Comparison of ENCODE assay signal across 12 mouse cellular contexts in genomic region chr19:10926123-10926621, GRCm38 (mm10). TPM values are rescaled to one million over a fixed set of nuclear protein-coding genes. Genes with fewer than 3 reads are reported as not detected.
A peak's percentile ranks its signal among the peaks of the same experiment; 100 is the strongest.
DNase-seq lines count a peak whose midpoint lies in the region; ATAC-seq and TF ChIP-seq lines count a peak whose summit lies in the region.
"Had no signal": no experiment of that assay in that cellular context is flagged by ENCODE, and none has a peak within 500 bp of the region (broad histone marks: within the 10 kb centered on the region; RNA-seq: fewer than 3 reads in every experiment).

No protein-coding gene starts in this region.

- TF ChIP-seq EP300 in heart, adult 2 months (IDR thresholded peaks at IDR 0.05; ENCODE audit: insufficient read depth, low read depth, low read length): no peak

- no peaks in the 10 kb centered on the region for H3K4me1 ChIP-seq in heart, adult 2 months (ENCODE audit: control insufficient read depth, insufficient read depth, low read length)
- H3K4me1 ChIP-seq in embryonic facial prominence, embryonic 14.5 days (ENCODE audit: control insufficient read depth, insufficient read depth, low read length): no peaks in the 10 kb centered on the region
- 0 out of 2 replicates have a peak, but pooled peaks cover 3% of the 10 kb centered on the region for H3K4me1 ChIP-seq in kidney, postnatal 0 days (replicated peaks; ENCODE audit: insufficient read depth, low read length)

- peak overlapping the region; percentile 7; the same call in 1 of the 2 replicates for H3K27ac ChIP-seq in heart, adult 2 months
- no peak overlapping the region; the same call in 1 of the 2 replicates for H3K27ac ChIP-seq in embryonic facial prominence, embryonic 14.5 days (replicated peaks; ENCODE audit: low read depth, low read length)
- H3K27ac ChIP-seq in kidney, postnatal 0 days: peak overlapping the region; percentile 70
- H3K27ac ChIP-seq: forebrain, embryonic 12.5 days had no signal

- peak; percentile 81 for ATAC-seq in embryonic facial prominence, embryonic 14.5 days (ENCODE audit: low read depth)
- ATAC-seq in kidney, postnatal 0 days (replicated peaks; ENCODE audit: low FRiP score, low read depth): peak; percentile 71; the same call in 1 of the 2 replicates

- H3K27me3 ChIP-seq in heart, adult 2 months (ENCODE audit: control insufficient read depth, insufficient read depth, low read length): no peaks in the 10 kb centered on the region
- H3K27me3 ChIP-seq in embryonic facial prominence, embryonic 14.5 days (replicated peaks; ENCODE audit: control insufficient read depth, insufficient read depth, low read length): no peaks in the 10 kb centered on the region
- no peaks in the 10 kb centered on the region for H3K27me3 ChIP-seq in kidney, postnatal 0 days (ENCODE audit: insufficient read depth, low read length)
- H3K27me3 ChIP-seq in myocyte (ENCODE audit: control insufficient read depth, insufficient read depth, insufficient read length): no peaks in the 10 kb centered on the region
- H3K27me3 ChIP-seq: forebrain, embryonic 12.5 days had no signal

- no peak for TF ChIP-seq CTCF in heart, adult 2 months (IDR thresholded peaks at IDR 0.05)
- TF ChIP-seq CTCF in kidney, postnatal 0 days (IDR thresholded peaks at IDR 0.05; ENCODE audit: low read depth): no peak

- no peak overlapping the region for H3K4me3 ChIP-seq in heart, adult 2 months
- no peak overlapping the region for H3K4me3 ChIP-seq in embryonic facial prominence, embryonic 14.5 days (ENCODE audit: low read depth, low read length)
- no peak overlapping the region for H3K4me3 ChIP-seq in kidney, postnatal 0 days (replicated peaks; ENCODE audit: low read depth, low read length)
- H3K4me3 ChIP-seq in myocyte: no peak overlapping the region
- H3K4me3 ChIP-seq: forebrain, embryonic 12.5 days had no signal

- intact Hi-C loops in heart, adult 2 months (cut with DNase I): no loop called here

- H3K4me2 ChIP-seq in embryonic facial prominence, embryonic 14.5 days (ENCODE audit: low read depth, low read length): no peak overlapping the region
- no peak overlapping the region for H3K4me2 ChIP-seq in kidney, postnatal 0 days (ENCODE audit: low read length)
- H3K4me2 ChIP-seq in myocyte (ENCODE audit: low read depth): peak overlapping the region; percentile 72
- H3K4me2 ChIP-seq: forebrain, embryonic 12.5 days had no signal

- DNase-seq in heart, adult 2 months: no peak
- no peak for DNase-seq in heart, postnatal 4 days
- DNase-seq in embryonic facial prominence, embryonic 14.5 days (ENCODE audit: low spot score): peak; percentile 61
- peak; percentile 52 for DNase-seq in kidney, postnatal 0 days (ENCODE audit: low spot score)
- no peak for DNase-seq in left cerebral cortex, adult 8-10 months (ENCODE audit: low spot score in 2 of 2)
- DNase-seq in layer of hippocampus, adult 18-20 months (ENCODE audit: low spot score in 2 of 2): no peak
- no peak for DNase-seq in thymus, adult 18-20 months
- DNase-seq: lung, adult 18-20 months had no signal

- no peaks in the 10 kb centered on the region for H3K9me3 ChIP-seq in embryonic facial prominence, embryonic 14.5 days (ENCODE audit: control insufficient read depth, low read length)
- no peaks in the 10 kb centered on the region for H3K9me3 ChIP-seq in kidney, postnatal 0 days (replicated peaks; ENCODE audit: low read length)
- H3K9me3 ChIP-seq: forebrain, embryonic 12.5 days had no signal

- 50% methylated on average over 6 of the region's 6 CpGs for WGBS in heart, adult 2 months
- 35% methylated on average over 6 of the region's 6 CpGs for WGBS in embryonic facial prominence, embryonic 14.5 days
- WGBS in kidney, postnatal 0 days: 12% methylated on average over 6 of the region's 6 CpGs

- no peaks in the 10 kb centered on the region for H3K79me2 ChIP-seq in heart, adult 2 months (replicated peaks; ENCODE audit: control insufficient read depth, insufficient read depth, low read length)
- no peaks in the 10 kb centered on the region for H3K79me2 ChIP-seq in myocyte (ENCODE audit: control insufficient read depth, insufficient read depth)

- no peak overlapping the region for H3K9ac ChIP-seq in heart, adult 2 months (ENCODE audit: low read depth, low read length)
- H3K9ac ChIP-seq in embryonic facial prominence, embryonic 14.5 days (ENCODE audit: low read depth, low read length): peak overlapping the region; percentile 10; the same call in 1 of the 2 replicates
- no peak overlapping the region for H3K9ac ChIP-seq in kidney, postnatal 0 days (ENCODE audit: low read depth, low read length)
- H3K9ac ChIP-seq: forebrain, embryonic 12.5 days had no signal

- no peaks in the 10 kb centered on the region for H3K36me3 ChIP-seq in heart, adult 2 months (ENCODE audit: control insufficient read depth, insufficient read depth, low read length)
- H3K36me3 ChIP-seq in embryonic facial prominence, embryonic 14.5 days (ENCODE audit: control insufficient read depth, insufficient read depth, low read length): no peaks in the 10 kb centered on the region
- no peaks in the 10 kb centered on the region for H3K36me3 ChIP-seq in kidney, postnatal 0 days (ENCODE audit: insufficient read depth, low read length)
- H3K36me3 ChIP-seq in myocyte (ENCODE audit: control insufficient read depth, insufficient read depth): no peaks in the 10 kb centered on the region
- H3K36me3 ChIP-seq: forebrain, embryonic 12.5 days had no signal

- no peak overlapping the region for H3ac ChIP-seq in myocyte (ENCODE audit: control insufficient read depth, insufficient read length)

- TF ChIP-seq POLR2A in heart, adult 2 months (IDR thresholded peaks at IDR 0.05; ENCODE audit: insufficient read depth, low read depth, low read length): no peak
- no peak for TF ChIP-seq POLR2A in myocyte (IDR thresholded peaks at IDR 0.05; ENCODE audit: insufficient read length, low read depth)

TF ChIP-seq in myocyte, 11 proteins besides CTCF, POLR2A, EP300 and RAD21:
- TF ChIP-seq MYOD1 (IDR thresholded peaks at IDR 0.05; ENCODE audit: control insufficient read depth in 1 of 3, insufficient read length in 2 of 3, low read depth in 2 of 3) (peak; percentile 41 to 80 (median 76)), MYOG (IDR thresholded peaks at IDR 0.05; ENCODE audit: control insufficient read depth in 1 of 3, insufficient read depth in 1 of 3, insufficient read length in 2 of 3, low read depth in 2 of 3) (peak in 2 of 3 experiments; percentile 34 to 50), E2F4 (IDR thresholded peaks at IDR 0.05; ENCODE audit: insufficient read depth) (no peak), MAX (IDR thresholded peaks at IDR 0.05; ENCODE audit: low read depth) (no peak), SRF (IDR thresholded peaks at IDR 0.05; ENCODE audit: control insufficient read depth, insufficient read length, low read depth) (peak; percentile 14)

RNA-seq across cellular contexts. Expression of gene Zp1, which starts 5.7 kb away (rescaled TPM):
- total RNA-seq in heart, adult 2 months (2021): not detected
- polyA plus RNA-seq in heart, adult 2 months (2012; rRNA removed): not detected in 2 replicates
- not detected for total RNA-seq in heart, postnatal 4 days (2021)
- 0.17 TPM in 1 of 2 replicates, not detected in the other for polyA plus RNA-seq in embryonic facial prominence, embryonic 14.5 days (2014; fragmentation: Nextera tagmentation; extraction: Ambion mirVana)
- polyA plus RNA-seq in kidney, postnatal 0 days (2015; fragmentation: Nextera tagmentation; extraction: Ambion mirVana): not detected in 2 replicates
- 0.05 TPM for polyA plus RNA-seq in myocyte (2012; fragmentation: generic; extraction: Trizol)
- total RNA-seq in left cerebral cortex, adult 8-10 months (2022): 1 to 10 TPM in 1 of 4 experiments, under 1 TPM in 1, not detected in 2; 0.19 to 1.5 TPM
- not detected for total RNA-seq in layer of hippocampus, adult 18-20 months (2021)
- total RNA-seq: neutrophil, adult 5-6 weeks had no signal
- polyA plus RNA-seq: forebrain, embryonic 12.5 days; intestine, embryonic 14.5 days had no signal

RNA-seq across cellular contexts. Expression of gene Ptgdr2, which starts 10.8 kb away (rescaled TPM):
- not detected for total RNA-seq in heart, adult 2 months (2021)
- 0.09 and 0.10 TPM in 2 replicates for polyA plus RNA-seq in heart, adult 2 months (2012; rRNA removed)
- total RNA-seq in heart, postnatal 4 days (2021): under 1 TPM; 0.09 to 0.12 TPM
- 0.08 and 0.20 TPM in 2 replicates for polyA plus RNA-seq in embryonic facial prominence, embryonic 14.5 days (2014; fragmentation: Nextera tagmentation; extraction: Ambion mirVana)
- polyA plus RNA-seq in kidney, postnatal 0 days (2015; fragmentation: Nextera tagmentation; extraction: Ambion mirVana): not detected in 2 replicates
- polyA plus RNA-seq in myocyte (2012; fragmentation: generic; extraction: Trizol): 0.10 TPM
- total RNA-seq in left cerebral cortex, adult 8-10 months (2022): under 1 TPM in 2 of 4 experiments, not detected in 2; 0.17 to 0.19 TPM
- total RNA-seq in layer of hippocampus, adult 18-20 months (2021): under 1 TPM; 0.12 to 0.23 TPM
- polyA plus RNA-seq: intestine, embryonic 14.5 days had no signal

RNA-seq across cellular contexts. Expression of gene Ccdc86, which starts 22.9 kb away (rescaled TPM):
- 1 to 10 TPM; 6.9 to 7.1 TPM for total RNA-seq in heart, adult 2 months (2021)
- polyA plus RNA-seq in heart, adult 2 months (2012; rRNA removed): 3.0 and 3.1 TPM in 2 replicates
- 10 to 100 TPM; 10.6 to 11.3 TPM for total RNA-seq in heart, postnatal 4 days (2021)
- 22.4 and 25.2 TPM in 2 replicates for polyA plus RNA-seq in embryonic facial prominence, embryonic 14.5 days (2014; fragmentation: Nextera tagmentation; extraction: Ambion mirVana)
- 22.9 and 23.2 TPM in 2 replicates for polyA plus RNA-seq in kidney, postnatal 0 days (2015; fragmentation: Nextera tagmentation; extraction: Ambion mirVana)
- 33.1 TPM for polyA plus RNA-seq in myocyte (2012; fragmentation: generic; extraction: Trizol)
- total RNA-seq in left cerebral cortex, adult 8-10 months (2022): 1 to 10 TPM; 7.2 to 8.2 (median 7.7) TPM
- total RNA-seq in layer of hippocampus, adult 18-20 months (2021): 1 to 10 TPM; 8.2 to 8.5 TPM

RNA-seq across cellular contexts. Expression of gene Prpf19, which starts 31.1 kb away (rescaled TPM):
- total RNA-seq in heart, adult 2 months (2021): 100 to 1,000 TPM; 216 to 243 TPM
- polyA plus RNA-seq in heart, adult 2 months (2012; rRNA removed): 432 and 512 TPM in 2 replicates
- 100 to 1,000 TPM; 214 to 232 TPM for total RNA-seq in heart, postnatal 4 days (2021)
- polyA plus RNA-seq in embryonic facial prominence, embryonic 14.5 days (2014; fragmentation: Nextera tagmentation; extraction: Ambion mirVana): 41.9 and 46.1 TPM in 2 replicates
- 30.6 and 35.2 TPM in 2 replicates for polyA plus RNA-seq in kidney, postnatal 0 days (2015; fragmentation: Nextera tagmentation; extraction: Ambion mirVana)
- 222 TPM for polyA plus RNA-seq in myocyte (2012; fragmentation: generic; extraction: Trizol)
- 100 to 1,000 TPM; 196 to 220 (median 207) TPM for total RNA-seq in left cerebral cortex, adult 8-10 months (2022)
- 100 to 1,000 TPM; 197 to 217 TPM for total RNA-seq in layer of hippocampus, adult 18-20 months (2021)

RNA-seq across cellular contexts. Expression of gene Tmem109, which starts 44.4 kb away (rescaled TPM):
- total RNA-seq in heart, adult 2 months (2021): 100 to 1,000 TPM; 101 to 109 TPM
- 160 and 196 TPM in 2 replicates for polyA plus RNA-seq in heart, adult 2 months (2012; rRNA removed)
- 100 to 1,000 TPM; 100 to 104 TPM for total RNA-seq in heart, postnatal 4 days (2021)
- polyA plus RNA-seq in embryonic facial prominence, embryonic 14.5 days (2014; fragmentation: Nextera tagmentation; extraction: Ambion mirVana): 131 and 137 TPM in 2 replicates
- 87.0 and 89.6 TPM in 2 replicates for polyA plus RNA-seq in kidney, postnatal 0 days (2015; fragmentation: Nextera tagmentation; extraction: Ambion mirVana)
- 223 TPM for polyA plus RNA-seq in myocyte (2012; fragmentation: generic; extraction: Trizol)
- total RNA-seq in left cerebral cortex, adult 8-10 months (2022): 10 to 100 TPM; 45.0 to 48.1 (median 45.5) TPM
- 10 to 100 TPM; 46.9 to 51.0 TPM for total RNA-seq in layer of hippocampus, adult 18-20 months (2021)

Comparison
In these comparisons a context has a peak if more than half of its experiments do, and no peak if none do; other contexts are left out.
1. DNase-seq: peak in embryonic facial prominence, embryonic 14.5 days (single experiment) and kidney, postnatal 0 days (single experiment); none in heart, adult 2 months (0 of 2), heart, postnatal 4 days (single experiment), left cerebral cortex, adult 8-10 months (0 of 2), layer of hippocampus, adult 18-20 months (0 of 2) and thymus, adult 18-20 months (0 of 2).